Mouse (Mus musculus): ENCODE data around the gene Mucl2.

Gene Mucl2

GRCm38 (mm10) chr15:103899212-103899611 is at the start of gene Mucl2:
TSS of gene Mucl2 (minus strand) at chr15:103899312.
- 82% methylated on average over 1 of the region's 1 CpGs for WGBS

DNA sequence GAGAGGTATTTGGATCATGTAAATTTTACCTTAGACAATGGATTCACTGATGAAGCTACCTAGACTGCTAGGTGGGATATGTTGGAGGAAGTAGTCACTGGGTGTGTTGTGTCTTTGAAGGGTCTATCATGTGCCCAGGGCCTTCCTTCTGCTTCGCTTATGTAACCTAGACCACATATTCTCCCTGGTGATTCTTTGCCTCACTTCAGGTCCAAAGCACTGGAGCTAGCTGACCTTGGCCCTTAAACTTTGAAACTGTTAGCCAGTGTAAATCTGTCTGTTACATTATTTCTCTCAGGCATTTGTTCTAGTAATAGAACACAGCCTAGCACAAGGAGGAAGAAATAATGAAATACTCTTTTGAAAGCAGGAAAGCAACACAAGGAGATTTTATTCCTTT is 13.9 kb upstream of the Mucl2 start:
- WGBS = 40% methylated on average over 1 of the region's 1 CpGs
